8 mouse cellular contexts compared by ENCODE assay signal in the genomic region with DNA sequence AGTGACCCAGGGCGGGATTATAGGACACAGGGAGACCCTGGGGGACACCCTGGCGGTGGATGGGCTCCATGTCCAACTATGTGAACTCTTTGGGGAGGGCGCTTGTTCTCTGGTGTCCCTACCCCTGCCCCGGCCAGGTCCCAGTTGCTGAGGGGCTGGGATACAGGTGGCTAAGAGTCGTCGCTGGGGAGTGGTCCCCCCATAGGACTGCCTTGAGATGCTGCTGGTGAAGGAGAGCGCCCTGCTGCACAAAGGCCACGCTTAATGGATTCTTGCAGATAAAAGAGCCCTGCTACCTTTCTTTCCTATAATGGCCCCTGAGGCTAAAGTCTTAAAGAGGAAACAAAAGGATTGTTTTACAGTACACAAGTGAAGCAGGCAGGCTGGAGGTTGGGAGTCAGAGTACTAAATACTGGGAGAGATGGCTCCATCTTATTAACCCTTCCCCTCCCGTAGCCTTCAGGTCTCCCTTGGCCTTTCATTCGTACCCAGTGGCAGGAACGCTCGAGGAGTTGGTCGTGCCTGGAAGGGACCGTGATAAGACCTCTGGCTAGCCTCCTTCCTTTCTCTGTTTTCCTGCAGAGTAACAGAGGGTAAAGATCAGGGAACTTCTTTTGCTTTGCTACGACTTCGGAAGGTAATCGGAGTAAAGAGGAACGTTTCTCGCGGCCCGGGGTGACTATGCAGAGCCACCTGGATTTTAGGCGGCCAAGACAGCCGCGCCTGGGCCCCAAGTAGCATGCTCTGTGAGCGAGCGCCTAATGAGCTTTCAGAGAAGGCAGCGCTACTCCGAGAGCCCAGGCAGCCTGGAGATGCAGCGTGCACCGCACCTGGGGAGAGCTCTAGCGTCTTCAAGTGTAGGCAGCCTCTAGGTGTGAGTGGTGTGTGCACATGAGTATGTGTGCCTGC.
A peak's percentile ranks its signal among the peaks of the same experiment; 100 is the strongest.
DNase-seq lines count a peak whose midpoint lies in the region; ATAC-seq and TF ChIP-seq lines count a peak whose summit lies in the region.

No protein-coding gene starts in this region.

- TF ChIP-seq CTCF in kidney, postnatal 0 days (IDR thresholded peaks at IDR 0.05; ENCODE audit: low read depth) = no peak

- H3K9me3 ChIP-seq in kidney, postnatal 0 days (replicated peaks; ENCODE audit: low read length) = no peaks in the 10 kb centered on the region
- no peaks in the 10 kb centered on the region for H3K9me3 ChIP-seq in embryonic facial prominence, embryonic 15.5 days (replicated peaks)
- H3K9me3 ChIP-seq in limb, embryonic 14.5 days (ENCODE audit: control insufficient read depth, low read length) = no peaks in the 10 kb centered on the region

- intact Hi-C loops in left cerebral cortex, postnatal 10 days (cut with DNase I) = no loop called here
- intact Hi-C loops in gastrocnemius, postnatal 14 days (cut with DNase I; ENCODE audit: low total_unique reads) = no loop called here

- no peak for TF ChIP-seq POLR2A in limb, embryonic 14.5 days (IDR thresholded peaks at IDR 0.05; ENCODE audit: borderline replicate concordance, extremely low read depth, insufficient read depth, insufficient read length)

- H3K4me3 ChIP-seq in kidney, postnatal 0 days (replicated peaks; ENCODE audit: low read depth, low read length) = peak overlapping the region; percentile 22
- peak overlapping the region; percentile 15; the same call in 1 of the 2 replicates for H3K4me3 ChIP-seq in embryonic facial prominence, embryonic 15.5 days (replicated peaks)
- H3K4me3 ChIP-seq in limb, embryonic 14.5 days (replicated peaks; ENCODE audit: low read length) = no peak overlapping the region

- 13% methylated on average over 31 of the region's 31 CpGs for WGBS in kidney, postnatal 0 days
- WGBS in embryonic facial prominence, embryonic 15.5 days = 13% methylated on average over 31 of the region's 31 CpGs
- 11% methylated on average over 31 of the region's 31 CpGs for whole genome bisulfite sequencing in limb, embryonic 14.5 days

- H3K9ac ChIP-seq in kidney, postnatal 0 days (ENCODE audit: low read depth, low read length) = 0 out of 2 replicates have a peak overlapping the region, but pooled peaks have one; percentile 27
- H3K9ac ChIP-seq in embryonic facial prominence, embryonic 15.5 days = no peak overlapping the region
- peak overlapping the region; percentile 12; the same call in 1 of the 2 replicates for H3K9ac ChIP-seq in limb, embryonic 14.5 days (ENCODE audit: low read depth, low read length, severe bottlenecking)

- no peak overlapping the region for H3K27ac ChIP-seq in kidney, postnatal 0 days
- H3K27ac ChIP-seq in embryonic facial prominence, embryonic 15.5 days (replicated peaks) = no peak overlapping the region
- H3K27ac ChIP-seq in limb, embryonic 14.5 days (replicated peaks; ENCODE audit: low read depth, low read length) = no peak overlapping the region

- no peaks in the 10 kb centered on the region for H3K36me3 ChIP-seq in kidney, postnatal 0 days (ENCODE audit: insufficient read depth, low read length)
- no peaks in the 10 kb centered on the region for H3K36me3 ChIP-seq in embryonic facial prominence, embryonic 15.5 days
- no peaks in the 10 kb centered on the region for H3K36me3 ChIP-seq in limb, embryonic 14.5 days (ENCODE audit: control insufficient read depth, insufficient read depth, low read length)
- H3K36me3 ChIP-seq in splenic B cell, adult 2 months (ENCODE audit: control insufficient read depth, insufficient read depth, low read length, poor library complexity, severe bottlenecking) = no peaks in the 10 kb centered on the region

- no peaks in the 10 kb centered on the region for H3K27me3 ChIP-seq in kidney, postnatal 0 days (ENCODE audit: insufficient read depth, low read length)
- 0 out of 2 replicates have a peak, but pooled peaks cover 5% of the 10 kb centered on the region for H3K27me3 ChIP-seq in embryonic facial prominence, embryonic 15.5 days
- no peaks in the 10 kb centered on the region for H3K27me3 ChIP-seq in limb, embryonic 14.5 days (ENCODE audit: control insufficient read depth, insufficient read depth, low read length)
- H3K27me3 ChIP-seq in splenic B cell, adult 2 months (ENCODE audit: control insufficient read depth, insufficient read depth, low read length, poor library complexity, severe bottlenecking) = no peaks in the 10 kb centered on the region

- H3K4me2 ChIP-seq in kidney, postnatal 0 days (ENCODE audit: low read length) = peak overlapping the region; percentile 52
- peak overlapping the region; percentile 45 for H3K4me2 ChIP-seq in embryonic facial prominence, embryonic 15.5 days (replicated peaks)
- H3K4me2 ChIP-seq in limb, embryonic 14.5 days (replicated peaks; ENCODE audit: low read depth, low read length, severe bottlenecking) = peak overlapping the region; percentile 25

- DNase-seq in kidney, postnatal 0 days (ENCODE audit: low spot score) = peak; percentile 44
- DNase-seq in kidney, postnatal 25 days = no peak
- DNase-seq in limb, embryonic 14.5 days (ENCODE audit: low spot score) = no peak
- DNase-seq in splenic B cell, adult 2 months (ENCODE audit: low read depth, low spot score) = peak; percentile 46
- DNase-seq in left cerebral cortex, postnatal 10 days (ENCODE audit: extremely low spot score in 1 of 2, low spot score in 2 of 2) = no peak
- no peak for DNase-seq in frontal cortex, postnatal 14 days (ENCODE audit: low spot score in 2 of 2)
- DNase-seq in gastrocnemius, postnatal 14 days = no peak

- peaks cover 6% of the 10 kb centered on the region for H3K4me1 ChIP-seq in kidney, postnatal 0 days (replicated peaks; ENCODE audit: insufficient read depth, low read length)
- H3K4me1 ChIP-seq in embryonic facial prominence, embryonic 15.5 days = peaks cover 14% of the 10 kb centered on the region
- peaks cover 15% of the 10 kb centered on the region for H3K4me1 ChIP-seq in limb, embryonic 14.5 days (ENCODE audit: control insufficient read depth, insufficient read depth, low read length)

- peak; percentile 33; the same call in 1 of the 2 replicates for ATAC-seq in kidney, postnatal 0 days (replicated peaks; ENCODE audit: low FRiP score, low read depth)
- ATAC-seq in embryonic facial prominence, embryonic 15.5 days (ENCODE audit: insufficient number of reproducible peaks, low FRiP score, low TSS enrichment, low read depth) = no peak
- peak; percentile 34; the same call in 1 of the 2 replicates for ATAC-seq in limb, embryonic 14.5 days (ENCODE audit: low FRiP score, low read depth)

Comparison
In these comparisons a context has a peak if more than half of its experiments do, and no peak if none do; other contexts are left out.
1. DNase-seq: peak in kidney, postnatal 0 days (single experiment) and splenic B cell, adult 2 months (single experiment); none in kidney, postnatal 25 days (0 of 2), limb, embryonic 14.5 days (single experiment), left cerebral cortex, postnatal 10 days (0 of 2), frontal cortex, postnatal 14 days (0 of 2) and gastrocnemius, postnatal 14 days (single experiment).
2. Peak in every context shown above with its lines, with median percentiles within 50 percentile points of each other: H3K4me2 ChIP-seq.